Mouse (Mus musculus) hindbrain, embryonic 14.5 days (tissue): ENCODE measurements around the gene Scamp4. TPM values are rescaled to one million over a fixed set of nuclear protein-coding genes. Genes with fewer than 3 reads are reported as not detected.

ENCODE experiments used
- ATAC-seq: fragments of 200-750 bp; cut with Nextera tagmentation; 2 replicates; pipeline ENCODE4 v1.8.0; 2017; ENCODE audit warnings: moderate number of reproducible peaks, mild to moderate bottlenecking, moderate TSS enrichment, moderate library complexity; ENCODE audit not compliant: low FRiP score
- DNase-seq: peaks from one replicate; pipeline ENCODE4 v3.0.0-alpha.2; 2015; ENCODE audit warnings: low spot score
- H3K27ac ChIP-seq: fragments of 300-500 bp; sonication (generic); 2 replicates; pipeline ENCODE4 v1.5.1; 2014; ENCODE audit warnings: mild to moderate bottlenecking, moderate library complexity
- H3K27me3 ChIP-seq: fragments of 300-500 bp; sonication (generic); 2 replicates; pipeline ENCODE4 v1.6.1; 2014; ENCODE audit warnings: mild to moderate bottlenecking, low read length, mixed read lengths; ENCODE audit not compliant: control insufficient read depth, insufficient read depth
- H3K36me3 ChIP-seq: fragments of 300-500 bp; sonication (generic); replicated peaks from 2 replicates; pipeline ENCODE4 v1.6.1; 2014; ENCODE audit not compliant: control insufficient read depth, insufficient read depth
- H3K4me1 ChIP-seq: fragments of 300-500 bp; sonication (generic); replicated peaks from 2 replicates; pipeline ENCODE4 v1.6.1; 2014; ENCODE audit warnings: antibody characterized with exemption, low read length, mixed read lengths; ENCODE audit not compliant: control insufficient read depth, insufficient read depth
- H3K4me2 ChIP-seq: fragments of 300-500 bp; sonication (generic); replicated peaks from 2 replicates; pipeline ENCODE4 v1.6.1; 2014; ENCODE audit warnings: mild to moderate bottlenecking, moderate library complexity
- H3K4me3 ChIP-seq: fragments of 300-500 bp; sonication (generic); replicated peaks from 2 replicates; pipeline ENCODE4 v1.5.1; 2014; ENCODE audit warnings: mild to moderate bottlenecking, low read length
- H3K9ac ChIP-seq: fragments of 300-500 bp; sonication (generic); 2 replicates; pipeline ENCODE4 v1.6.1; 2014
- H3K9me3 ChIP-seq: fragments of 300-500 bp; sonication (generic); 2 replicates; pipeline ENCODE4 v1.6.1; 2016; ENCODE audit warnings: low read length; ENCODE audit not compliant: control insufficient read depth
- WGBS: fragments of 180-500 bp; shearing (Covaris S2); extraction: QIAGEN DNeasy Blood & Tissue Kit; methylation state at CpG from one replicate; pipeline ENCODE4 v1.1.7; 2014; 5-methylcytosine and 5-hydroxymethylcytosine counted together
- polyA plus RNA-seq: library from polyadenylated mRNA; unstranded; fragments of >200 nt; fragmentation: Nextera tagmentation; extraction: Ambion mirVana; gene quantifications from 2 replicates; pipeline ENCODE4 v1.2.1, GENCODE M21; 2014

The Scamp4 gene
- polyA plus RNA-seq, 1 experiment from 2014 or later = 64.5 TPM

GRCm38 (mm10) chr10:80586407-80587304 lies 16.0 kb upstream of the Scamp4 start:
- H3K36me3 ChIP-seq = peaks cover 28% of the 10 kb centered on the region
- no peaks in the 10 kb centered on the region for H3K9me3 ChIP-seq
- no peak overlapping the region; the same call in 1 of the 2 replicates for H3K4me3 ChIP-seq
- H3K27ac ChIP-seq = peak overlapping the region; percentile 47; the same call in 1 of the 2 replicates
- 94% methylated on average over 51 of the region's 51 CpGs for WGBS
- DNase-seq (no peak), ATAC-seq (no peak)
- H3K4me1 ChIP-seq = peaks cover 23% of the 10 kb centered on the region
- H3K9ac ChIP-seq = no peak overlapping the region
- H3K27me3 ChIP-seq = no peaks in the 10 kb centered on the region
- peak overlapping the region; percentile 7 for H3K4me2 ChIP-seq

GRCm38 (mm10) chr10:80587305-80587657 lies 15.4 kb upstream of the Scamp4 start:
- DNase-seq (no peak), ATAC-seq (no peak)
- Histone ChIP-seq H3K36me3 (peaks cover 24% of the 10 kb centered on the region), H3K4me3 (no peak overlapping the region), H3K9me3 (no peaks in the 10 kb centered on the region), H3K27ac (0 out of 2 replicates have a peak overlapping the region, but pooled peaks have one; percentile 47), H3K27me3 (no peaks in the 10 kb centered on the region), H3K4me2 (peak overlapping the region; percentile 6; the same call in 1 of the 2 replicates), H3K4me1 (peaks cover 23% of the 10 kb centered on the region), H3K9ac (no peak overlapping the region)
- WGBS = 43% methylated on average over 4 of the region's 4 CpGs

DNA sequence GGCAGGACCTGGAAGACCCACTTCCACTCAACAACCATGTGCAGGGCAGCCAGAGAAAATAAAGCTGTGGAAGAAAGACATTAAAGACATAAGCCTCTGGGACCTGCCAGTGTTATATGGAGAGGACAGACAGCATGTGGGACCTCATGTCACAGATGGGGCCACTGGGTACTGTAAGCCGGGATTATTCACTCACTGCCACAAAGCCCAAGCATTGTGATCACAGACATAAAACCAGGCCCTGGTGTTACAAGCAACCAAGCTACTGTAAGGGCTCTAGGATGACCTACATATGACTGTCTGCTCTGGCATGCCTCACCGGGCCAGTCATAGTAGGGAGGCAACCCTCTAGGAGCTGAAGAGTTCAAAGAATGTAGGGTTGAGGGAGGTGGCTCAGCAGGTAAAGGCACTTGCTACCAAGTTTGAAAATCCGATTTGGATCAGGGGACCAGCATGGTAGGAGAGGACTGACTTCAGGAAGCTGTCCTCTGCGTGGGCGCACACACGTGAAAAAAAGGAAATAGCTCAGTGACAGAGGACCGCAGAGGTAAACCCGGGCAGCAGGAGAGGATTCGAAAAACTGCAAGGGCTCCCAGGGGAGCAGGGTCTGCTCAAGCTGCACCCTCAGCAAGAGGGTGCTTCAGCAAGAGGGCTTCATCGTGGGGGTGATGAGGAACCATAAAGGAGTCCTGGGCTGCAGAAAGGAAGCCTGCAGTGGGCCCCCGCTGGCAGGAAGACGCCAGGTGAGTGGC lies 13.4 kb upstream of the Scamp4 start:
- Histone ChIP-seq H3K9ac (peak overlapping the region; percentile 84), H3K36me3 (peaks cover 15% of the 10 kb centered on the region; the same call in 1 of the 2 replicates), H3K4me3 (peak overlapping the region; percentile 80), H3K4me1 (peaks cover 23% of the 10 kb centered on the region), H3K27ac (no peak overlapping the region), H3K4me2 (peak overlapping the region; percentile 90), H3K27me3 (no peaks in the 10 kb centered on the region), H3K9me3 (no peaks in the 10 kb centered on the region)
- WGBS = 22% methylated on average over 12 of the region's 12 CpGs
- no peak for ATAC-seq
- DNase-seq = no peak

DNA sequence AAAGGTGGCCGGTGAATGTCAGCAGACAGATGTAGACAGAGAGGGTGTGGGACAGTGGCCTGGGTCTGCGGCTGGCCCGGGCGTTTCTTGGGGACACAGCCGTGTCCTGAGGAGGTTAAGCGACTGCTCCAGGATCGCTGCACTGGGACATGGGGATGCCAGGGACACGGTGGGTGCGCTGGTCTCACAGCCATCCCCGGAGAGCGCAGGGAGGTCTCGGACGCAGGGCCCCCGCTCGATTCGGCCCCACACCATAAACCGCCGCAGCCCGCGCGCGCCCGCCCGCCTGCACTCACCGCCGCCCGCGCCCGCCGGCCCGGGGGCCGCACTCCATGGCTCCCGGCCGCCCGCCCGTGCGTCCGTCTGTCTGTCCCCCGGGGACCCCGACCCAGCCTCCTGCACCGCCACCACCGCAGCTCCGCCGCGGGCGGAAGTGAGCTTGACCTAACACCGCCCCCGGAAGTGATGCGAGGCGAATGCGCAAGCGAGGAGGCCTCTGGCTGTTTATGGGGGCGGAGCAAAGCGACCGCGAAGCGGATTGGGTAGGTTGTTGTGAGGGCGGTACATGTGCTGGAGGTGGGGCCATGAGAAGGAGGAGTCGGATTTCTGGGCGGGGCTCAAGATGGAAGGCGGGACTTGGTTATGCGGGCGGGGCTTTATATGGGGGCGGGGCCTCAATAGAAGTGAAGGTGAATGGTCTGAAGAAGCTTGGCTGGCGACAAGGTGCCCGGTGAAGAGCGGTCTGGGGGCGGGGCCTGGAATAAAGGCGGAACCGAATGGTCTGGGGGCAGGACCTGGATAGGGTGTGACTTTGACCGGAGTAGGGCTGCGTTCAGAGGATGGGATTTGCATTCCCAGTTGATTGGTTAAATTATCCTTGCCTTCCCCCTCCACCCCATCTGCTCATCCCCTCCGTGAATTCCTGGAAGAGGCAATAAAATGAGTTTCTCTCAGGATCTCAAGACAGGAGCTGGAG lies 12.5 kb upstream of the Scamp4 start, which contains the start of gene Abhd17a:
TSS of gene Abhd17a (minus strand) at position 463 of the 976 bp plus-strand sequence.
- H3K36me3 ChIP-seq = peaks cover 12% of the 10 kb centered on the region; the same call in 1 of the 2 replicates
- under 1% methylated on average over 73 of the region's 73 CpGs for WGBS
- peak within 1 kb of the TSS; percentile 84 for H3K9ac ChIP-seq
- peak; percentile 96 for ATAC-seq
- H3K4me2 ChIP-seq = peak within 1 kb of the TSS; percentile 90
- no peaks in the 10 kb centered on the region for H3K27me3 ChIP-seq
- DNase-seq = peak; percentile 96
- no peaks in the 10 kb centered on the region for H3K9me3 ChIP-seq
- peak within 1 kb of the TSS; percentile 20; the same call in 1 of the 2 replicates for H3K27ac ChIP-seq
- H3K4me1 ChIP-seq = peaks cover 23% of the 10 kb centered on the region
- peak within 1 kb of the TSS; percentile 80 for H3K4me3 ChIP-seq

GRCm38 (mm10) chr10:80596318-80596717 lies 6.4 kb upstream of the Scamp4 start:
- ATAC-seq = no peak
- Histone ChIP-seq H3K36me3 (no peaks in the 10 kb centered on the region), H3K4me1 (no peaks in the 10 kb centered on the region), H3K4me3 (no peak overlapping the region), H3K27ac (no peak overlapping the region), H3K9ac (no peak overlapping the region), H3K9me3 (no peaks in the 10 kb centered on the region), H3K27me3 (no peaks in the 10 kb centered on the region), H3K4me2 (no peak overlapping the region)
- WGBS = 48% methylated on average over 4 of the region's 4 CpGs
- DNase-seq = no peak

- Histone ChIP-seq H3K27ac (peak overlapping the region; percentile 89), H3K4me3 (peak overlapping the region; percentile 52), H3K36me3 (peaks cover 23% of the 10 kb centered on the region), H3K9ac (peak overlapping the region; percentile 68), H3K4me1 (peaks cover 15% of the 10 kb centered on the region), H3K27me3 (no peaks in the 10 kb centered on the region), H3K4me2 (peak overlapping the region; percentile 89), H3K9me3 (no peaks in the 10 kb centered on the region)
- 31% methylated on average over 7 of the region's 7 CpGs for WGBS
- no peak for DNase-seq
- ATAC-seq = peak; percentile 1; the same call in 1 of the 2 replicates
Measured at GRCm38 (mm10) chr10:80603364-80603763, 692 bp downstream of the Scamp4 start.

GRCm38 (mm10) chr10:80604001-80604509 lies 1.4 kb downstream of the Scamp4 start:
- WGBS = 87% methylated on average over 7 of the region's 7 CpGs
- no peaks in the 10 kb centered on the region for H3K9me3 ChIP-seq
- peaks cover 30% of the 10 kb centered on the region for H3K36me3 ChIP-seq
- no peaks in the 10 kb centered on the region for H3K27me3 ChIP-seq
- peaks cover 15% of the 10 kb centered on the region for H3K4me1 ChIP-seq
- peak overlapping the region; percentile 68 for H3K9ac ChIP-seq
- peak overlapping the region; percentile 89 for H3K4me2 ChIP-seq
- peak overlapping the region; percentile 52 for H3K4me3 ChIP-seq
- ATAC-seq (no peak), DNase-seq (no peak)
- no peak overlapping the region for H3K27ac ChIP-seq

DNA sequence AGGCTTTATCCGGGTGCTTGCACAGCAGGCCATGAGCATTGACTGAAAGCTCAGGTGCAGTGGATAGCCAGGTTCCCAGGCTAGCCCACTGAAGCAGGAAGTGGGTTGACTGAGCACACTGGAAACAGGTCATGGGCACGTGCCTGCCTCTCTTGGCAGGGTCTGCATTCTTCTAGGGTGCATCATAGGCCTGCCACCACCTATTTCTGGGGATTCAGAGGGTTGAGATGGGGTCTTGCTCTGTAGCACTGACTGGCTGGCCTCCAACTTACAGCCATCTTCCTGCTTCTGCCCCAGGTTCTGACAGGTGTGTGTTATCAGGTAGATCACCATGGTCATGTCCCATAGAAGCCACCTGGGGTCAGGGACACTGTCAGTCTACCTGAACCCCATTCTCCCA lies 2.3 kb downstream of the Scamp4 start:
- WGBS = 100% methylated on average over 2 of the region's 2 CpGs
- Histone ChIP-seq H3K27ac (no peak overlapping the region), H3K4me1 (peaks cover 15% of the 10 kb centered on the region), H3K27me3 (no peaks in the 10 kb centered on the region), H3K9ac (no peak overlapping the region), H3K9me3 (no peaks in the 10 kb centered on the region), H3K4me3 (no peak overlapping the region), H3K4me2 (no peak overlapping the region), H3K36me3 (peaks cover 39% of the 10 kb centered on the region)
- ATAC-seq (no peak), DNase-seq (no peak)
